27 mouse cellular contexts compared by ENCODE assay signal in genomic region chr13:45406289-45406688, GRCm38 (mm10). TPM values are rescaled to one million over a fixed set of nuclear protein-coding genes. Genes with fewer than 3 reads are reported as not detected.
A peak's percentile ranks its signal among the peaks of the same experiment; 100 is the strongest.
DNase-seq lines count a peak whose midpoint lies in the region; ATAC-seq lines count a peak whose summit lies in the region.
"Had no signal": no experiment of that assay in that cellular context is flagged by ENCODE, and none has a peak within 500 bp of the region (broad histone marks: within the 10 kb centered on the region; RNA-seq: fewer than 3 reads in every experiment).

No protein-coding gene starts in this region.

- no peak for ATAC-seq in embryonic facial prominence, embryonic 13.5 days (ENCODE audit: insufficient number of reproducible peaks, insufficient read depth, low FRiP score, low TSS enrichment, low read depth)
- no peak for ATAC-seq in heart, embryonic 13.5 days (ENCODE audit: extremely low read depth, insufficient number of reproducible peaks, low FRiP score, low TSS enrichment)
- ATAC-seq in liver, embryonic 15.5 days (ENCODE audit: insufficient read depth) = no peak
- ATAC-seq: forebrain, embryonic 14.5 days; inflammation-experienced regulatory T-cells, adult 6 months had no signal

- H3K9me3 ChIP-seq in embryonic facial prominence, embryonic 13.5 days = no peaks in the 10 kb centered on the region
- no peaks in the 10 kb centered on the region for H3K9me3 ChIP-seq in embryonic facial prominence, embryonic 10.5 days
- H3K9me3 ChIP-seq in heart, embryonic 13.5 days = no peaks in the 10 kb centered on the region
- H3K9me3 ChIP-seq in liver, embryonic 15.5 days (replicated peaks) = no peaks in the 10 kb centered on the region
- no peaks in the 10 kb centered on the region for H3K9me3 ChIP-seq in hindbrain, embryonic 10.5 days
- H3K9me3 ChIP-seq: embryonic facial prominence, embryonic 12.5 days; hindbrain, embryonic 15.5 days; kidney, embryonic 15.5 days; limb, embryonic 12.5 days; neural tube, embryonic 15.5 days had no signal

- no peak overlapping the region; the same call in 1 of the 2 replicates for H3K9ac ChIP-seq in embryonic facial prominence, embryonic 13.5 days
- H3K9ac ChIP-seq in heart, embryonic 13.5 days = 0 out of 2 replicates have a peak overlapping the region, but pooled peaks have one; percentile 50
- peak overlapping the region; percentile 12; the same call in 1 of the 2 replicates for H3K9ac ChIP-seq in liver, embryonic 15.5 days
- H3K9ac ChIP-seq: embryonic facial prominence, embryonic 12.5 days; hindbrain, embryonic 15.5 days; kidney, embryonic 15.5 days; limb, embryonic 12.5 days; lung, embryonic 14.5 days; neural tube, embryonic 15.5 days had no signal

- H3K36me3 ChIP-seq in embryonic facial prominence, embryonic 13.5 days = peaks cover 79% of the 10 kb centered on the region
- H3K36me3 ChIP-seq in embryonic facial prominence, embryonic 10.5 days (replicated peaks) = peaks cover 76% of the 10 kb centered on the region
- H3K36me3 ChIP-seq in heart, embryonic 13.5 days = peaks cover 74% of the 10 kb centered on the region
- peaks cover 79% of the 10 kb centered on the region for H3K36me3 ChIP-seq in liver, embryonic 15.5 days (replicated peaks)
- H3K36me3 ChIP-seq in hindbrain, embryonic 10.5 days = peaks cover 69% of the 10 kb centered on the region

- H3K4me1 ChIP-seq in embryonic facial prominence, embryonic 13.5 days = peaks cover 45% of the 10 kb centered on the region
- peaks cover 22% of the 10 kb centered on the region for H3K4me1 ChIP-seq in embryonic facial prominence, embryonic 10.5 days
- peaks cover 29% of the 10 kb centered on the region for H3K4me1 ChIP-seq in heart, embryonic 13.5 days
- peaks cover 65% of the 10 kb centered on the region for H3K4me1 ChIP-seq in liver, embryonic 15.5 days (replicated peaks)
- peaks cover 17% of the 10 kb centered on the region for H3K4me1 ChIP-seq in hindbrain, embryonic 10.5 days (replicated peaks)
- H3K4me1 ChIP-seq: hindbrain, embryonic 15.5 days; kidney, embryonic 15.5 days; neural tube, embryonic 15.5 days had no signal

- H3K27ac ChIP-seq in embryonic facial prominence, embryonic 13.5 days = peak overlapping the region; percentile 66
- no peak overlapping the region for H3K27ac ChIP-seq in embryonic facial prominence, embryonic 10.5 days (replicated peaks)
- no peak overlapping the region for H3K27ac ChIP-seq in heart, embryonic 13.5 days (replicated peaks)
- H3K27ac ChIP-seq in liver, embryonic 15.5 days (replicated peaks) = peak overlapping the region; percentile 76
- H3K27ac ChIP-seq in hindbrain, embryonic 10.5 days = no peak overlapping the region
- H3K27ac ChIP-seq: embryonic facial prominence, embryonic 12.5 days; hindbrain, embryonic 15.5 days; kidney, embryonic 15.5 days; limb, embryonic 12.5 days; neural tube, embryonic 15.5 days had no signal

- WGBS in embryonic facial prominence, embryonic 13.5 days = 88% methylated on average over 11 of the region's 11 CpGs
- WGBS in embryonic facial prominence, embryonic 10.5 days = 91% methylated on average over 11 of the region's 11 CpGs
- WGBS in heart, embryonic 13.5 days = 56% methylated on average over 11 of the region's 11 CpGs
- 62% methylated on average over 11 of the region's 11 CpGs for WGBS in liver, embryonic 15.5 days (ENCODE audit: insufficient replicate concordance)
- WGBS in hindbrain, embryonic 10.5 days = 94% methylated on average over 11 of the region's 11 CpGs

- no peaks in the 10 kb centered on the region for H3K27me3 ChIP-seq in embryonic facial prominence, embryonic 13.5 days
- H3K27me3 ChIP-seq in embryonic facial prominence, embryonic 10.5 days (replicated peaks; ENCODE audit: low read depth, poor library complexity, severe bottlenecking) = no peaks in the 10 kb centered on the region
- no peaks in the 10 kb centered on the region for H3K27me3 ChIP-seq in heart, embryonic 13.5 days (replicated peaks)
- peaks cover 19% of the 10 kb centered on the region for H3K27me3 ChIP-seq in liver, embryonic 15.5 days
- H3K27me3 ChIP-seq in hindbrain, embryonic 10.5 days (ENCODE audit: insufficient read depth, poor library complexity, severe bottlenecking) = 0 out of 2 replicates have a peak, but pooled peaks cover 3% of the 10 kb centered on the region
- H3K27me3 ChIP-seq: embryonic facial prominence, embryonic 12.5 days; hindbrain, embryonic 15.5 days; kidney, embryonic 15.5 days; limb, embryonic 12.5 days; neural tube, embryonic 15.5 days had no signal

- H3K4me2 ChIP-seq in embryonic facial prominence, embryonic 13.5 days = no peak overlapping the region
- no peak overlapping the region for H3K4me2 ChIP-seq in heart, embryonic 13.5 days
- no peak overlapping the region for H3K4me2 ChIP-seq in liver, embryonic 15.5 days
- H3K4me2 ChIP-seq: embryonic facial prominence, embryonic 12.5 days; hindbrain, embryonic 15.5 days; kidney, embryonic 15.5 days; limb, embryonic 12.5 days; lung, embryonic 14.5 days; neural tube, embryonic 15.5 days had no signal

- DNase-seq in embryonic facial prominence, embryonic 10.5 days (ENCODE audit: low spot score) = no peak
- DNase-seq in heart, adult 8-10 months (ENCODE audit: low spot score) = no peak
- peak; percentile 33 for DNase-seq in liver
- DNase-seq in cerebellum, adult 9-10 months = no peak
- no peak for DNase-seq in hindbrain, embryonic 10.5 days (ENCODE audit: low spot score)
- DNase-seq: adrenal gland, postnatal 25 days; cerebellum, adult 18-20 months; cerebellum, postnatal 25 days; gastrocnemius, postnatal 25 days; kidney, adult 11 months; kidney, postnatal 25 days; lung, embryonic 14.5 days; lung, postnatal 14 days; midbrain, embryonic 14.5 days; retina, postnatal 1 day; right cerebral cortex, postnatal 14 days; thymus, postnatal 14 days had no signal

- no peak overlapping the region for H3K4me3 ChIP-seq in embryonic facial prominence, embryonic 13.5 days
- H3K4me3 ChIP-seq in embryonic facial prominence, embryonic 10.5 days = no peak overlapping the region
- no peak overlapping the region for H3K4me3 ChIP-seq in heart, embryonic 13.5 days
- no peak overlapping the region for H3K4me3 ChIP-seq in liver, embryonic 15.5 days (replicated peaks)
- H3K4me3 ChIP-seq in hindbrain, embryonic 10.5 days = no peak overlapping the region
- H3K4me3 ChIP-seq: embryonic facial prominence, embryonic 12.5 days; hindbrain, embryonic 15.5 days; kidney, embryonic 15.5 days; limb, embryonic 12.5 days; neural tube, embryonic 15.5 days had no signal

RNA-seq across cellular contexts. Expression of gene Mylip, which starts 16.7 kb away (rescaled TPM):
- 47.1 and 58.1 TPM in 2 replicates for polyA plus RNA-seq in embryonic facial prominence, embryonic 13.5 days (2015; fragmentation: Nextera tagmentation; extraction: Ambion mirVana)
- polyA plus RNA-seq in embryonic facial prominence, embryonic 10.5 days (2016; fragmentation: Nextera tagmentation; extraction: Ambion mirVana) = 7.5 and 9.2 TPM in 2 replicates
- polyA plus RNA-seq in heart, embryonic 13.5 days (2015; fragmentation: Nextera tagmentation; extraction: Ambion mirVana) = 6.5 and 8.1 TPM in 2 replicates
- total RNA-seq in heart, adult 8-10 months (2022) = 10 to 100 TPM; 14.3 to 28.1 (median 19.6) TPM
- 7.6 and 7.9 TPM in 2 replicates for polyA plus RNA-seq in liver, embryonic 15.5 days (2015; fragmentation: Nextera tagmentation; extraction: Ambion mirVana)
- polyA plus RNA-seq in hindbrain, embryonic 10.5 days (2016; fragmentation: Nextera tagmentation; extraction: Ambion mirVana) = 8.0 and 8.1 TPM in 2 replicates

Comparison
In these comparisons a context has a peak if more than half of its experiments do, and no peak if none do; other contexts are left out.
1. H3K27ac ChIP-seq: peak in embryonic facial prominence, embryonic 13.5 days (single experiment) and liver, embryonic 15.5 days (single experiment); none in embryonic facial prominence, embryonic 10.5 days (single experiment), heart, embryonic 13.5 days (single experiment) and hindbrain, embryonic 10.5 days (single experiment).